Mouse (Mus musculus): ENCODE data around the gene Rai2. TPM values are rescaled to one million over a fixed set of nuclear protein-coding genes. Genes with fewer than 3 reads are reported as not detected.
"Not testable (repeated sequence)": the region's sequence is repeated elsewhere in the genome, so short reads cannot be mapped to it uniquely, and the experiment has no call there.

Rai2 gene
- polyA plus RNA-seq, 1 experiment = 3.8 TPM

GRCm38 (mm10) chrX:161780321-161781034, 63.6 kb downstream of the Rai2 start:
- H3K27me3 ChIP-seq (ENCODE audit: control insufficient read depth, insufficient read depth, low read length) = no peaks in the 10 kb centered on the region
- 76% methylated on average over 6 of the region's 6 CpGs for WGBS

DNA sequence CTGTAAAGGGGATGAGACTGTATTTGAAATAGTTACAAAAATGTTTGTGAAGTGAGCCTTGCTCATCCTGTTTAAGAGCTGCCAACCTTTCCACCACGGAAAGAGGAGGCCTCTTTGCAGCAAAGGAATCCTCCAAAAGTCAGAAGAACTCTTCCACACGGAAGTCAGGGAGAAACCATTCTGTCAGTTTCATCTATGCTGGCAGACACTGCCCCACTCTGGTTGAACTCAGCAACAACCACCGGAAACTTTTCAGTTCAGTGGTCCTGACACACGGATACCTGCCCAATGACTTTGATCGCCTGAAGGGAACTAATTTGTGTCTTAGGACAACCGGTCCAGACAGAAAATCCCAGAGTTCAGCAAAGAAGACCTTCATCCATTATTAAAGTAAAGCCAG, 73.3 kb downstream of the Rai2 start:
- Histone ChIP-seq H3K4me1 (replicated peaks; ENCODE audit: control insufficient read depth, insufficient read depth, low read length) (no peaks in the 10 kb centered on the region), H3K27me3 (ENCODE audit: control insufficient read depth, insufficient read depth, low read length) (no peaks in the 10 kb centered on the region), H3K27ac (ENCODE audit: control insufficient read depth, insufficient read depth, low read length) (no peak overlapping the region), H3K36me3 (ENCODE audit: control insufficient read depth, insufficient read depth, low read length) (no peaks in the 10 kb centered on the region), H3K4me3 (ENCODE audit: control insufficient read depth, insufficient read depth, low read length) (no peak overlapping the region)
- DNase-seq = no peak
- TF ChIP-seq CTCF (IDR thresholded peaks at IDR 0.05; ENCODE audit: borderline replicate concordance, control insufficient read depth, extremely low read depth, insufficient read depth, low read length, poor library complexity) = no peak
- TF ChIP-seq POLR2A (IDR thresholded peaks at IDR 0.05; ENCODE audit: control insufficient read depth, extremely low read depth, insufficient read depth, low read length, poor library complexity) = no peak
- 16% methylated on average over 6 of the region's 6 CpGs for WGBS

More at GRCm38 (mm10) chrX:161780321-161781034, 63.6 kb downstream of the Rai2 start:
- DNase-seq = no peak
- H3K27ac ChIP-seq (ENCODE audit: control insufficient read depth, insufficient read depth, low read length) = no peak overlapping the region
- no peaks in the 10 kb centered on the region for H3K4me1 ChIP-seq (replicated peaks; ENCODE audit: control insufficient read depth, insufficient read depth, low read length)
- no peaks in the 10 kb centered on the region for H3K36me3 ChIP-seq (ENCODE audit: control insufficient read depth, insufficient read depth, low read length)
- no peak overlapping the region for H3K4me3 ChIP-seq (ENCODE audit: control insufficient read depth, insufficient read depth, low read length)
- TF ChIP-seq POLR2A (IDR thresholded peaks at IDR 0.05; ENCODE audit: control insufficient read depth, extremely low read depth, insufficient read depth, low read length, poor library complexity) (no peak), CTCF (IDR thresholded peaks at IDR 0.05; ENCODE audit: borderline replicate concordance, control insufficient read depth, extremely low read depth, insufficient read depth, low read length, poor library complexity) (no peak)

DNA sequence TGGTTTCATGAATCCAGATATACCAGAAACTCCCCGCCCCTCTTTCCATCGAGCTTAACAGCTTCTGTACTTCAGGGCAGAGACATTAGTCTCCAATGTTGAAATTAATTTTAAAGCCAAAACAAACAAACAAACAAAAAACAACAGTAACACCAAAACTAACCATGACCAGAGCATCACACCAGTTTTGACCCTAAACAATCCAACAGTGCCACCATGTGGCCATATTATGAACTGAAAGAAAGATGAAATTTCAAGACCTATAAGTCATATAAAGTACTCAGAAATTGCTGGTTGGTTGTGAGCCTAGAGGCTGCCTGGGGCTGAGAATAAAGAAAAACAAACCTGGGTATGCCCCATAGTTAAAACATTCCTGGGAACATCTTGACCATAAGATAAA, 109.3 kb downstream of the Rai2 start:
- peak; percentile 3 for DNase-seq

More for the DNA sequence above, 109.3 kb downstream of the Rai2 start:
- not testable (repeated sequence) for H3K4me1 ChIP-seq (replicated peaks; ENCODE audit: control insufficient read depth, insufficient read depth, low read length); H3K27me3 ChIP-seq (ENCODE audit: control insufficient read depth, insufficient read depth, low read length); H3K27ac ChIP-seq (ENCODE audit: control insufficient read depth, insufficient read depth, low read length); H3K36me3 ChIP-seq (ENCODE audit: control insufficient read depth, insufficient read depth, low read length); H3K4me3 ChIP-seq (ENCODE audit: control insufficient read depth, insufficient read depth, low read length)
- WGBS = 16% methylated on average over 2 of the region's 2 CpGs

Data from thymus, adult 2 months (tissue).